Mouse (Mus musculus): ENCODE measurements around the gene Cyp4f18.

- TF ChIP-seq CTCF (IDR thresholded peaks at IDR 0.05; ENCODE audit: insufficient read depth, low read depth, low read length) (no peak), POLR2A (IDR thresholded peaks at IDR 0.05; ENCODE audit: insufficient read depth, low read depth, low read length) (no peak)
These were observed 48.9 kb downstream of the Cyp4f18 start for GRCm38 (mm10) chr8:71960483-71960882.

Measured in olfactory bulb, adult 2 months (tissue).